Mouse (Mus musculus) cerebellum, adult 2 months (tissue): Measurements from ENCODE around the gene Mroh2a.

Source experiments
- CTCF ChIP-seq: fragments of 200-500 bp; IDR thresholded peaks from 2 replicates; pipeline ENCODE4 v1.5.1; 2011; ENCODE audit warnings: low read depth, mild to moderate bottlenecking, control low read depth, low read length, moderate library complexity, borderline replicate concordance; ENCODE audit not compliant: insufficient read depth
- POLR2A ChIP-seq: fragments of 200-500 bp; IDR thresholded peaks from 2 replicates; pipeline ENCODE4 v1.6.1; 2011; ENCODE audit warnings: low read length, control low read depth, borderline replicate concordance; ENCODE audit not compliant: insufficient read depth

GRCm38 (mm10) chr1:88275698-88276523 lies 49.1 kb downstream of the Mroh2a start:
- TF ChIP-seq CTCF (no peak), POLR2A (no peak)
